Mouse (Mus musculus) bone marrow, adult 2 months (tissue): ENCODE results near the gene Spag9. TPM values are rescaled to one million over a fixed set of nuclear protein-coding genes. Genes with fewer than 3 reads are reported as not detected.

Source experiments
- H3K27ac ChIP-seq: fragments of 200-500 bp; 2 replicates; pipeline ENCODE4 v1.5.1; 2012; ENCODE audit warnings: low read depth, mild to moderate bottlenecking, control low read depth, inconsistent platforms, low read length; ENCODE audit not compliant: control insufficient read depth, poor library complexity, insufficient read depth
- H3K4me1 ChIP-seq: fragments of 200-500 bp; 2 replicates; pipeline ENCODE4 v1.6.1; 2011; ENCODE audit warnings: low read length; ENCODE audit not compliant: control insufficient read depth, insufficient read depth
- H3K4me3 ChIP-seq: fragments of 200-500 bp; replicated peaks from 2 replicates; pipeline ENCODE3; 2011; ENCODE audit warnings: mild to moderate bottlenecking, low read depth, low read length, control low read depth; ENCODE audit not compliant: control insufficient read depth
- CTCF ChIP-seq: fragments of 200-500 bp; IDR thresholded peaks from 2 replicates; pipeline ENCODE4 v1.5.1; 2011; ENCODE audit warnings: low read length, control low read depth; ENCODE audit not compliant: control insufficient read depth, insufficient read depth
- POLR2A ChIP-seq: fragments of 200-500 bp; IDR thresholded peaks from 2 replicates; pipeline ENCODE4 v1.6.1; 2011; ENCODE audit warnings: low read depth, mild to moderate bottlenecking, control low read depth, low read length, borderline replicate concordance; ENCODE audit not compliant: control insufficient read depth
- WGBS: fragments of 180-500 bp; shearing (Covaris S2); methylation state at CpG from one replicate; pipeline ENCODE4 v1.1.7; 2018; 5-methylcytosine and 5-hydroxymethylcytosine counted together
- polyA plus RNA-seq: library from polyadenylated mRNA; stranded (reverse); fragments of >200 nt; gene quantifications from 2 replicates; pipeline ENCODE4 v1.2.4, GENCODE M21; 2011; ENCODE audit warnings: low replicate concordance; ENCODE audit not compliant: missing spikeins, insufficient read depth, insufficient read length

Spag9 gene
- polyA plus RNA-seq, 1 experiment: 22.7 TPM

GRCm38 (mm10) chr11:94165745-94166144, 169.9 kb downstream of the Spag9 start:
- Histone ChIP-seq H3K4me1 (peaks cover 3% of the 10 kb centered on the region; the same call in 1 of the 2 replicates), H3K27ac (no peak overlapping the region), H3K4me3 (no peak overlapping the region)
- no peak for TF ChIP-seq POLR2A
- no peak for TF ChIP-seq CTCF
- 75% methylated on average over 4 of the region's 4 CpGs for WGBS

- WGBS: 85% methylated on average over 5 of the region's 5 CpGs
- no peak for TF ChIP-seq POLR2A
- Histone ChIP-seq H3K4me3 (no peak overlapping the region), H3K4me1 (peaks cover 5% of the 10 kb centered on the region; the same call in 1 of the 2 replicates), H3K27ac (no peak overlapping the region)
Observed at GRCm38 (mm10) chr11:94168238-94168637, 172.3 kb downstream of the Spag9 start.

GRCm38 (mm10) chr11:94169596-94169995, 173.7 kb downstream of the Spag9 start:
- 30% methylated on average over 5 of the region's 5 CpGs for WGBS
- TF ChIP-seq CTCF: no peak
- TF ChIP-seq POLR2A: no peak
- Histone ChIP-seq H3K4me3 (no peak overlapping the region), H3K4me1 (peaks cover 6% of the 10 kb centered on the region; the same call in 1 of the 2 replicates), H3K27ac (peak overlapping the region; percentile 45)

- WGBS: 82% methylated on average over 5 of the region's 5 CpGs
- H3K27ac ChIP-seq: no peak overlapping the region
- peaks cover 6% of the 10 kb centered on the region; the same call in 1 of the 2 replicates for H3K4me1 ChIP-seq
- no peak overlapping the region for H3K4me3 ChIP-seq
- no peak for TF ChIP-seq POLR2A
- TF ChIP-seq CTCF: no peak
Observed at GRCm38 (mm10) chr11:94171691-94172090, 175.8 kb downstream of the Spag9 start.

GRCm38 (mm10) chr11:94172186-94172585, 176.3 kb downstream of the Spag9 start:
- TF ChIP-seq CTCF (no peak), POLR2A (no peak)

GRCm38 (mm10) chr11:94173726-94174146, 177.8 kb downstream of the Spag9 start:
- peaks cover 6% of the 10 kb centered on the region; the same call in 1 of the 2 replicates for H3K4me1 ChIP-seq
- H3K4me3 ChIP-seq: no peak overlapping the region
- 64% methylated on average over 4 of the region's 4 CpGs for WGBS
- H3K27ac ChIP-seq: no peak overlapping the region
- no peak for TF ChIP-seq CTCF
- no peak for TF ChIP-seq POLR2A

More at GRCm38 (mm10) chr11:94172186-94172585, 176.3 kb downstream of the Spag9 start:
- Histone ChIP-seq H3K27ac (no peak overlapping the region), H3K4me1 (peaks cover 6% of the 10 kb centered on the region; the same call in 1 of the 2 replicates), H3K4me3 (no peak overlapping the region)
- 74% methylated on average over 9 of the region's 9 CpGs for WGBS

GRCm38 (mm10) chr11:94175288-94175687, 179.4 kb downstream of the Spag9 start:
- 90% methylated on average over 7 of the region's 7 CpGs for WGBS

More at GRCm38 (mm10) chr11:94175288-94175687, 179.4 kb downstream of the Spag9 start:
- Histone ChIP-seq H3K27ac (no peak overlapping the region), H3K4me3 (no peak overlapping the region), H3K4me1 (peaks cover 6% of the 10 kb centered on the region; the same call in 1 of the 2 replicates)
- TF ChIP-seq CTCF (no peak), POLR2A (no peak)

Other genes starting within 250 kb of the Spag9 start
- gene Utp18, start 110.3 kb upstream of the Spag9 start, polyA plus RNA-seq: 7.9 and 16.7 TPM in 2 replicates
- gene Mbtd1, start 110.2 kb upstream of the Spag9 start, polyA plus RNA-seq: 9.4 and 20.3 TPM in 2 replicates
- 47.5 and 121 TPM in 2 replicates for gene Nme2, start 39.8 kb upstream of the Spag9 start, polyA plus RNA-seq
- gene Gm20390, start 27.8 kb upstream of the Spag9 start, polyA plus RNA-seq: 4.4 and 29.3 TPM in 2 replicates
- 70.1 and 89.9 TPM in 2 replicates for gene Nme1, start 27.6 kb upstream of the Spag9 start, polyA plus RNA-seq
- 3.3 and 6.4 TPM in 2 replicates for gene Tob1, start 215.4 kb downstream of the Spag9 start, polyA plus RNA-seq
- 0.42 TPM in 1 of 2 replicates, not detected in the other for gene Wfikkn2, start 249.9 kb downstream of the Spag9 start, polyA plus RNA-seq